Mouse (Mus musculus) lung, embryonic 14.5 days (tissue): ENCODE results near the gene Sox5. TPM values are rescaled to one million over a fixed set of nuclear protein-coding genes. Genes with fewer than 3 reads are reported as not detected.

Experiments
- ATAC-seq: fragments of 200-750 bp; cut with Nextera tagmentation; 2 replicates; pipeline ENCODE4 v1.8.0; 2017; ENCODE audit warnings: mild to moderate bottlenecking, moderate TSS enrichment, moderate library complexity; ENCODE audit not compliant: insufficient read depth
- DNase-seq: peaks from one replicate; pipeline ENCODE4 v3.0.0-alpha.2; 2015
- H3K27ac ChIP-seq: fragments of 300-500 bp; sonication (generic); 2 replicates; pipeline ENCODE4 v1.5.1; 2014; ENCODE audit warnings: low read depth, mild to moderate bottlenecking, moderate library complexity
- H3K27me3 ChIP-seq: fragments of 300-500 bp; sonication (generic); 2 replicates; pipeline ENCODE4 v1.6.1; 2014; ENCODE audit warnings: low read length, control low read depth; ENCODE audit not compliant: insufficient read depth
- H3K36me3 ChIP-seq: fragments of 300-500 bp; sonication (generic); 2 replicates; pipeline ENCODE4 v1.6.1; 2014; ENCODE audit warnings: control low read depth; ENCODE audit not compliant: insufficient read depth
- H3K4me1 ChIP-seq: fragments of 300-500 bp; sonication (generic); 2 replicates; pipeline ENCODE4 v1.6.1; 2014; ENCODE audit warnings: antibody characterized with exemption, control low read depth; ENCODE audit not compliant: insufficient read depth
- H3K4me2 ChIP-seq: fragments of 300-500 bp; sonication (generic); 2 replicates; pipeline ENCODE4 v1.6.1; 2014; ENCODE audit warnings: mild to moderate bottlenecking
- H3K4me3 ChIP-seq: fragments of 300-500 bp; sonication (generic); 2 replicates; pipeline ENCODE4 v1.5.1; 2014; ENCODE audit warnings: low read depth, low read length
- H3K9ac ChIP-seq: fragments of 300-500 bp; sonication (generic); 2 replicates; pipeline ENCODE4 v1.6.1; 2014
- H3K9me3 ChIP-seq: fragments of 300-500 bp; sonication (generic); 2 replicates; pipeline ENCODE4 v1.6.1; 2016; ENCODE audit warnings: low read depth, low read length, control low read depth
- CTCF ChIP-seq: IDR thresholded peaks from 2 replicates; pipeline ENCODE4 v1.5.1; 2016; ENCODE audit warnings: antibody characterized with exemption, low read depth
- WGBS: fragments of 180-500 bp; shearing (Covaris S2); extraction: QIAGEN DNeasy Blood & Tissue Kit; methylation state at CpG from one replicate; pipeline ENCODE4 v1.1.7; 2014; 5-methylcytosine and 5-hydroxymethylcytosine counted together
- polyA plus RNA-seq: library from polyadenylated mRNA; unstranded; fragments of >200 nt; fragmentation: Nextera tagmentation; extraction: Ambion mirVana; gene quantifications from 2 replicates; pipeline ENCODE4 v1.2.1, GENCODE M21; 2014

Gene Sox5
- polyA plus RNA-seq, 1 experiment from 2014 or later: 21.3 TPM

- no peak for TF ChIP-seq CTCF
- no peak for ATAC-seq
- H3K9me3 ChIP-seq: no peaks in the 10 kb centered on the region
- no peak overlapping the region for H3K4me3 ChIP-seq
- 78% methylated on average over 8 of the region's 8 CpGs for WGBS
- no peak overlapping the region for H3K27ac ChIP-seq
- no peaks in the 10 kb centered on the region for H3K36me3 ChIP-seq
- no peak for DNase-seq
- H3K9ac ChIP-seq: no peak overlapping the region
- no peaks in the 10 kb centered on the region for H3K4me1 ChIP-seq
- H3K4me2 ChIP-seq: no peak overlapping the region
- no peaks in the 10 kb centered on the region for H3K27me3 ChIP-seq
These were observed 335.9 kb downstream of the Sox5 start for GRCm38 (mm10) chr6:144445761-144446373.

- H3K4me3 ChIP-seq: no peak overlapping the region
- WGBS: 65% methylated on average over 5 of the region's 5 CpGs
- H3K9me3 ChIP-seq: no peaks in the 10 kb centered on the region
- H3K9ac ChIP-seq: no peak overlapping the region
- ATAC-seq: no peak
- no peak for DNase-seq
- H3K4me1 ChIP-seq: no peaks in the 10 kb centered on the region
- no peaks in the 10 kb centered on the region for H3K36me3 ChIP-seq
- H3K27ac ChIP-seq: no peak overlapping the region
- no peaks in the 10 kb centered on the region for H3K27me3 ChIP-seq
- no peak for TF ChIP-seq CTCF
- H3K4me2 ChIP-seq: no peak overlapping the region
These were observed 337.4 kb downstream of the Sox5 start for GRCm38 (mm10) chr6:144444367-144444766.

- Histone ChIP-seq H3K4me1 (no peaks in the 10 kb centered on the region), H3K9me3 (no peaks in the 10 kb centered on the region), H3K4me2 (no peak overlapping the region), H3K36me3 (no peaks in the 10 kb centered on the region), H3K9ac (no peak overlapping the region), H3K27ac (no peak overlapping the region), H3K4me3 (no peak overlapping the region), H3K27me3 (no peaks in the 10 kb centered on the region)
- ATAC-seq (no peak), DNase-seq (no peak)
- 69% methylated on average over 1 of the region's 1 CpGs for WGBS
- no peak for TF ChIP-seq CTCF
These were observed 338.1 kb downstream of the Sox5 start for GRCm38 (mm10) chr6:144443681-144444080.

- no peaks in the 10 kb centered on the region for H3K9me3 ChIP-seq
- no peak overlapping the region for H3K27ac ChIP-seq
- no peak for DNase-seq
- no peaks in the 10 kb centered on the region for H3K4me1 ChIP-seq
- H3K9ac ChIP-seq: no peak overlapping the region
- ATAC-seq: no peak
- H3K4me3 ChIP-seq: no peak overlapping the region
- no peak overlapping the region for H3K4me2 ChIP-seq
- TF ChIP-seq CTCF: peak; percentile 35
- H3K36me3 ChIP-seq: no peaks in the 10 kb centered on the region
- WGBS: 63% methylated on average over 5 of the region's 5 CpGs
- H3K27me3 ChIP-seq: no peaks in the 10 kb centered on the region
These were observed 352.5 kb downstream of the Sox5 start for GRCm38 (mm10) chr6:144429276-144429675.

- H3K9ac ChIP-seq: no peak overlapping the region
- no peaks in the 10 kb centered on the region for H3K9me3 ChIP-seq
- H3K36me3 ChIP-seq: no peaks in the 10 kb centered on the region
- H3K27ac ChIP-seq: no peak overlapping the region
- H3K4me1 ChIP-seq: no peaks in the 10 kb centered on the region
- WGBS: 51% methylated on average over 3 of the region's 3 CpGs
- no peak overlapping the region for H3K4me2 ChIP-seq
- no peaks in the 10 kb centered on the region for H3K27me3 ChIP-seq
- no peak overlapping the region for H3K4me3 ChIP-seq
- no peak for DNase-seq
- TF ChIP-seq CTCF: no peak
- no peak for ATAC-seq
These were observed 373.7 kb downstream of the Sox5 start for GRCm38 (mm10) chr6:144408030-144408429.

- no peak for TF ChIP-seq CTCF
- ATAC-seq: no peak
- Histone ChIP-seq H3K4me2 (peak overlapping the region; percentile 40), H3K9ac (no peak overlapping the region), H3K4me3 (no peak overlapping the region), H3K27me3 (no peaks in the 10 kb centered on the region), H3K36me3 (no peaks in the 10 kb centered on the region), H3K9me3 (no peaks in the 10 kb centered on the region), H3K4me1 (no peaks in the 10 kb centered on the region), H3K27ac (no peak overlapping the region)
- WGBS: 13% methylated on average over 10 of the region's 10 CpGs
- peak; percentile 20 for DNase-seq
These were observed 383.7 kb downstream of the Sox5 start for GRCm38 (mm10) chr6:144398115-144398514.

- Histone ChIP-seq H3K9ac (no peak overlapping the region), H3K4me1 (no peaks in the 10 kb centered on the region), H3K4me2 (no peak overlapping the region), H3K4me3 (no peak overlapping the region), H3K27ac (no peak overlapping the region), H3K36me3 (no peaks in the 10 kb centered on the region), H3K9me3 (no peaks in the 10 kb centered on the region), H3K27me3 (no peaks in the 10 kb centered on the region)
- ATAC-seq (no peak), DNase-seq (no peak)
- WGBS: 88% methylated on average over 6 of the region's 6 CpGs
- TF ChIP-seq CTCF: no peak
These were observed 388.6 kb downstream of the Sox5 start for GRCm38 (mm10) chr6:144393151-144393550.
